Mouse (Mus musculus): Measurements from ENCODE around the gene Mras. TPM values are rescaled to one million over a fixed set of nuclear protein-coding genes. Genes with fewer than 3 reads are reported as not detected.

Mras gene
- total and polyA plus RNA-seq, 3 experiments = 0.17 TPM; not detected in 2

GRCm38 (mm10) chr9:99357561-99357920 lies 79.6 kb downstream of the Mras start:
- H3K9ac ChIP-seq (ENCODE audit: control insufficient read depth, low read depth, low read length, poor library complexity, severe bottlenecking) = no peak overlapping the region
- H3K79me2 ChIP-seq (ENCODE audit: control insufficient read depth, insufficient read depth, low read length, poor library complexity) = no peaks in the 10 kb centered on the region
- no peak overlapping the region for H3K27ac ChIP-seq (ENCODE audit: control insufficient read depth, low read depth, low read length)
- 0 out of 4 replicates have a peak, but pooled peaks cover 0 to 2% of the 10 kb centered on the region in 2 experiments for H3K4me1 ChIP-seq (ENCODE audit: control insufficient read depth in 1 of 2, insufficient read depth in 2 of 2, low read length in 2 of 2)
- no peaks in the 10 kb centered on the region; a peak in 1 of 4 replicates for H3K27me3 ChIP-seq (ENCODE audit: control insufficient read depth in 1 of 2, insufficient read depth in 2 of 2, low read length in 2 of 2)
- no peak overlapping the region for H3K4me3 ChIP-seq (ENCODE audit: control insufficient read depth in 1 of 2, insufficient read depth in 1 of 2, low read depth in 2 of 2, low read length in 2 of 2)
- TF ChIP-seq GATA1 (IDR thresholded peaks at IDR 0.05; ENCODE audit: low read depth, low read length) (no peak), MXI1 (IDR thresholded peaks at IDR 0.05; ENCODE audit: low read depth, low read length) (no peak), TBP (IDR thresholded peaks at IDR 0.05; ENCODE audit: low read depth, low read length) (no peak), SIN3A (IDR thresholded peaks at IDR 0.05; ENCODE audit: low read length) (no peak), MAFK (IDR thresholded peaks at IDR 0.05; ENCODE audit: borderline replicate concordance, low read depth, low read length) (no peak), CHD1 (IDR thresholded peaks at IDR 0.05; ENCODE audit: low read depth, low read length) (no peak), USF1 (IDR thresholded peaks at IDR 0.05; ENCODE audit: low read depth, low read length) (no peak), MYB (IDR thresholded peaks at IDR 0.05; ENCODE audit: low read depth, low read length) (no peak), JUND (IDR thresholded peaks at IDR 0.05; ENCODE audit: low read depth, low read length) (no peak), BHLHE40 (IDR thresholded peaks at IDR 0.05; ENCODE audit: borderline replicate concordance, low read depth, low read length) (no peak), USF2 (IDR thresholded peaks at IDR 0.05; ENCODE audit: borderline replicate concordance in 1 of 2, insufficient read depth in 1 of 2, low read depth in 1 of 2, low read length in 2 of 2) (no peak), ZC3H11A (IDR thresholded peaks at IDR 0.05; ENCODE audit: low read depth, low read length) (no peak), KAT2A (conservative IDR thresholded peaks at IDR 0.05; ENCODE audit: low read depth, low read length) (no peak), MAX (IDR thresholded peaks at IDR 0.05; ENCODE audit: low read length) (no peak), TCF12 (IDR thresholded peaks at IDR 0.05; ENCODE audit: low read depth, low read length) (no peak), ETS1 (IDR thresholded peaks at IDR 0.05; ENCODE audit: low read depth, low read length) (no peak), EP300 (IDR thresholded peaks at IDR 0.05; ENCODE audit: low read depth in 1 of 2, low read length in 2 of 2) (no peak)
- no peaks in the 10 kb centered on the region for H3K36me3 ChIP-seq (ENCODE audit: control insufficient read depth in 1 of 2, insufficient read depth in 2 of 2, low read length in 2 of 2)
- no peak for DNase-seq (ENCODE audit: low read depth, low spot score)
- no peaks in the 10 kb centered on the region for H3K9me3 ChIP-seq (replicated peaks; ENCODE audit: insufficient read depth, low read length)

- Histone ChIP-seq H3K27me3 (ENCODE audit: control insufficient read depth in 1 of 2, insufficient read depth in 2 of 2, low read length in 2 of 2) (no peaks in the 10 kb centered on the region; a peak in 1 of 4 replicates), H3K36me3 (ENCODE audit: control insufficient read depth in 1 of 2, insufficient read depth in 2 of 2, low read length in 2 of 2) (no peaks in the 10 kb centered on the region), H3K9ac (ENCODE audit: control insufficient read depth, low read depth, low read length, poor library complexity, severe bottlenecking) (no peak overlapping the region), H3K4me3 (ENCODE audit: control insufficient read depth in 1 of 2, insufficient read depth in 1 of 2, low read depth in 2 of 2, low read length in 2 of 2) (no peak overlapping the region), H3K79me2 (ENCODE audit: control insufficient read depth, insufficient read depth, low read length, poor library complexity) (no peaks in the 10 kb centered on the region), H3K9me3 (replicated peaks; ENCODE audit: insufficient read depth, low read length) (no peaks in the 10 kb centered on the region), H3K27ac (ENCODE audit: control insufficient read depth, low read depth, low read length) (no peak overlapping the region), H3K4me1 (ENCODE audit: control insufficient read depth in 1 of 2, insufficient read depth in 2 of 2, low read length in 2 of 2) (0 out of 4 replicates have a peak, but pooled peaks cover 0 to 2% of the 10 kb centered on the region in 2 experiments)
- no peak for DNase-seq (ENCODE audit: low read depth, low spot score)
- TF ChIP-seq USF2 (IDR thresholded peaks at IDR 0.05; ENCODE audit: borderline replicate concordance in 1 of 2, insufficient read depth in 1 of 2, low read depth in 1 of 2, low read length in 2 of 2) (no peak), ZC3H11A (IDR thresholded peaks at IDR 0.05; ENCODE audit: low read depth, low read length) (no peak), MAX (IDR thresholded peaks at IDR 0.05; ENCODE audit: low read length) (no peak), SIN3A (IDR thresholded peaks at IDR 0.05; ENCODE audit: low read length) (no peak), CTCF (IDR thresholded peaks at IDR 0.05 in 2 of 3, conservative IDR thresholded peaks at IDR 0.05 in 1 of 3; ENCODE audit: control insufficient read depth in 1 of 3, insufficient read depth in 1 of 3, low read depth in 2 of 3, low read length in 3 of 3, poor library complexity in 1 of 3, severe bottlenecking in 1 of 3) (no peak), MYC (IDR thresholded peaks at IDR 0.05; ENCODE audit: low read depth, low read length) (no peak), NELFE (IDR thresholded peaks at IDR 0.05; ENCODE audit: low read depth, low read length) (no peak), USF1 (IDR thresholded peaks at IDR 0.05; ENCODE audit: low read depth, low read length) (no peak), GABPA (IDR thresholded peaks at IDR 0.05; ENCODE audit: low read depth, low read length) (no peak), NRF1 (IDR thresholded peaks at IDR 0.05; ENCODE audit: insufficient read depth, low read depth, low read length, poor library complexity, severe bottlenecking) (no peak), KAT2A (conservative IDR thresholded peaks at IDR 0.05; ENCODE audit: low read depth, low read length) (no peak), POLR2AphosphoS2 (IDR thresholded peaks at IDR 0.05; ENCODE audit: low read length) (no peak), ETS1 (IDR thresholded peaks at IDR 0.05; ENCODE audit: low read depth, low read length) (no peak), RCOR1 (IDR thresholded peaks at IDR 0.05; ENCODE audit: low read depth, low read length) (no peak)
Measured at GRCm38 (mm10) chr9:99355971-99356370, 81.2 kb downstream of the Mras start.
